Mouse (Mus musculus) small intestine, adult 2 months (tissue): ENCODE results near the gene Havcr2. TPM values are rescaled to one million over a fixed set of nuclear protein-coding genes. Genes with fewer than 3 reads are reported as not detected.

Experiments
- H3K27ac ChIP-seq: fragments of 200-500 bp; 2 replicates; pipeline ENCODE4 v1.5.1; 2012; ENCODE audit warnings: low read depth, low read length, control low read depth, inconsistent platforms; ENCODE audit not compliant: insufficient read depth
- H3K27me3 ChIP-seq: fragments of 200-500 bp; 2 replicates; pipeline ENCODE4 v1.6.1; 2012; ENCODE audit warnings: mild to moderate bottlenecking, moderate library complexity, low read length, inconsistent platforms; ENCODE audit not compliant: control insufficient read depth, insufficient read depth
- H3K36me3 ChIP-seq: fragments of 200-500 bp; 2 replicates; pipeline ENCODE4 v1.6.1; 2012; ENCODE audit warnings: mild to moderate bottlenecking, low read length, control low read depth, inconsistent platforms; ENCODE audit not compliant: control insufficient read depth, insufficient read depth
- H3K4me1 ChIP-seq: fragments of 200-500 bp; 2 replicates; pipeline ENCODE4 v1.6.1; 2012; ENCODE audit warnings: low read length, inconsistent platforms, mixed read lengths; ENCODE audit not compliant: control insufficient read depth, insufficient read depth, insufficient read length
- H3K4me3 ChIP-seq: fragments of 200-500 bp; 2 replicates; pipeline ENCODE4 v1.5.1; 2012; ENCODE audit warnings: low read depth, mild to moderate bottlenecking, control low read depth, inconsistent platforms, low read length, moderate library complexity
- CTCF ChIP-seq: fragments of 200-500 bp; IDR thresholded peaks from 2 replicates; pipeline ENCODE4 v1.5.1; 2012; ENCODE audit warnings: low read depth, mild to moderate bottlenecking, control low read depth, inconsistent platforms, low read length, moderate library complexity, mixed read lengths; ENCODE audit not compliant: insufficient replicate concordance, insufficient read length; ENCODE audit errors: extremely low read depth
- POLR2A ChIP-seq: fragments of 200-500 bp; IDR thresholded peaks from 2 replicates; pipeline ENCODE4 v1.6.1; 2012; ENCODE audit warnings: low read depth, mild to moderate bottlenecking, control low read depth, inconsistent platforms, low read length, moderate library complexity
- WGBS: fragments of 180-500 bp; shearing (Covaris S2); methylation state at CpG from one replicate; pipeline ENCODE4 v1.1.7; 2018; 5-methylcytosine and 5-hydroxymethylcytosine counted together
- polyA plus RNA-seq: library from polyadenylated mRNA; depleted of rRNA; stranded (reverse); fragments of >200 nt; gene quantifications from 2 replicates; pipeline ENCODE4 v1.2.3, GENCODE M21; 2012

The Havcr2 gene
- polyA plus RNA-seq, 1 experiment, result 0.76 TPM

GRCm38 (mm10) chr11:46443152-46443551, 11.6 kb upstream of the Havcr2 start:
- TF ChIP-seq POLR2A (no peak), CTCF (no peak)
- no peak overlapping the region for H3K4me3 ChIP-seq
- 75% methylated on average over 1 of the region's 1 CpGs for WGBS
- H3K27ac ChIP-seq, result no peak overlapping the region
- H3K4me1 ChIP-seq, result peaks cover under 1% of the 10 kb centered on the region; the same call in 1 of the 2 replicates
- H3K36me3 ChIP-seq, result peaks cover 11% of the 10 kb centered on the region
- no peaks in the 10 kb centered on the region for H3K27me3 ChIP-seq

- H3K4me3 ChIP-seq, result no peak overlapping the region
- 76% methylated on average over 5 of the region's 5 CpGs for whole genome bisulfite sequencing
- peaks cover 11% of the 10 kb centered on the region for H3K36me3 ChIP-seq
- TF ChIP-seq CTCF, result no peak
- TF ChIP-seq POLR2A, result no peak
- no peaks in the 10 kb centered on the region for H3K4me1 ChIP-seq
- H3K27me3 ChIP-seq, result no peaks in the 10 kb centered on the region
- H3K27ac ChIP-seq, result no peak overlapping the region
Observed at GRCm38 (mm10) chr11:46443979-46444378, 10.8 kb upstream of the Havcr2 start.

GRCm38 (mm10) chr11:46446150-46446549, 8.6 kb upstream of the Havcr2 start:
- Histone ChIP-seq H3K36me3 (0 out of 2 replicates have a peak, but pooled peaks cover 3% of the 10 kb centered on the region), H3K27me3 (no peaks in the 10 kb centered on the region), H3K4me1 (no peaks in the 10 kb centered on the region), H3K4me3 (no peak overlapping the region), H3K27ac (no peak overlapping the region)
- no peak for TF ChIP-seq POLR2A
- no peak for TF ChIP-seq CTCF
- WGBS, result 86% methylated on average over 6 of the region's 6 CpGs

GRCm38 (mm10) chr11:46447644-46448484, 6.9 kb upstream of the Havcr2 start:
- TF ChIP-seq POLR2A (no peak), CTCF (no peak)
- no peak overlapping the region for H3K4me3 ChIP-seq
- 0 out of 2 replicates have a peak, but pooled peaks cover 3% of the 10 kb centered on the region for H3K36me3 ChIP-seq
- WGBS, result 65% methylated on average over 13 of the region's 13 CpGs
- H3K4me1 ChIP-seq, result no peaks in the 10 kb centered on the region
- H3K27ac ChIP-seq, result no peak overlapping the region; the same call in 1 of the 2 replicates
- no peaks in the 10 kb centered on the region for H3K27me3 ChIP-seq

- no peaks in the 10 kb centered on the region for H3K36me3 ChIP-seq
- no peaks in the 10 kb centered on the region for H3K27me3 ChIP-seq
- H3K4me1 ChIP-seq, result no peaks in the 10 kb centered on the region
- no peak overlapping the region for H3K4me3 ChIP-seq
- no peak overlapping the region for H3K27ac ChIP-seq
- WGBS, result 70% methylated on average over 11 of the region's 11 CpGs
- TF ChIP-seq POLR2A (no peak), CTCF (no peak)
Observed at GRCm38 (mm10) chr11:46449461-46450080, 5.2 kb upstream of the Havcr2 start.

- H3K36me3 ChIP-seq, result no peaks in the 10 kb centered on the region
- H3K4me3 ChIP-seq, result no peak overlapping the region
- TF ChIP-seq POLR2A (no peak), CTCF (no peak)
- H3K27ac ChIP-seq, result no peak overlapping the region
- 59% methylated on average over 3 of the region's 3 CpGs for WGBS
- no peaks in the 10 kb centered on the region for H3K27me3 ChIP-seq
- no peaks in the 10 kb centered on the region for H3K4me1 ChIP-seq
Observed at GRCm38 (mm10) chr11:46459960-46460359, 5.2 kb downstream of the Havcr2 start.

GRCm38 (mm10) chr11:46461362-46461761, 6.6 kb downstream of the Havcr2 start:
- Histone ChIP-seq H3K27ac (no peak overlapping the region; the same call in 1 of the 2 replicates), H3K4me3 (no peak overlapping the region), H3K4me1 (no peaks in the 10 kb centered on the region), H3K27me3 (no peaks in the 10 kb centered on the region), H3K36me3 (no peaks in the 10 kb centered on the region)
- WGBS, result 46% methylated on average over 5 of the region's 5 CpGs
- TF ChIP-seq POLR2A, result no peak
- no peak for TF ChIP-seq CTCF
